Mouse (Mus musculus): Measurements from ENCODE around the gene Ntng1. TPM values are rescaled to one million over a fixed set of nuclear protein-coding genes. Genes with fewer than 3 reads are reported as not detected.
"Not testable (repeated sequence)": the region's sequence is repeated elsewhere in the genome, so short reads cannot be mapped to it uniquely, and the experiment has no call there.

Ntng1 gene
- total and polyA plus RNA-seq, 3 experiments: 0.06 to 0.07 TPM; not detected in 1

GRCm38 (mm10) chr3:109765608-109766007 is 378.2 kb downstream of the Ntng1 start:
- intact Hi-C loops (cut with DNase I): no loop called here
- H3K27ac ChIP-seq: no peak overlapping the region

DNA sequence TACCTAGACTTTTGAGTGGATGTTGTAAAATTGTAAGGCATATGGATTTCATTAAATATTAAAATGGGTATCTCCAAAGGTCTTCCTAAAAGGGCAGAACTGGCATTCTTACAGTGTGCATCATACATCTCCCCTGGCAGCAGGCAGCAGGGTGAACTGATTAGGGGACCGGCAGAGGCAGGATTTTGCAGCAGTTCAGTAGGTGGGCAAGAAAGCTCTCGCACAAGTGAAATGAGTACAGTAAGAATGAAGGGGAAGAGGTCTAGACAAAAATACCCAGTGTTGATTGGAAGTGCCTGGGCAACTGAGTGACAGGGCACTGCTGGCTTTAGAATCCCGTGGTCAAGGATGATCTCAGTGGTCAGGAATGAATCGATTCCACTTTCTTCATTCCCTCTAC is 378.7 kb downstream of the Ntng1 start:
- no peak for DNase-seq
- no peak for TF ChIP-seq CTCF (IDR thresholded peaks at IDR 0.05)
- no peak for TF ChIP-seq EP300 (IDR thresholded peaks at IDR 0.05; ENCODE audit: insufficient read depth, low read depth, low read length)
- TF ChIP-seq POLR2A (IDR thresholded peaks at IDR 0.05; ENCODE audit: insufficient read depth, low read depth, low read length): no peak
- H3K4me1 ChIP-seq (ENCODE audit: control insufficient read depth, insufficient read depth, low read length): no peaks in the 10 kb centered on the region
- no peak overlapping the region for H3K9ac ChIP-seq (ENCODE audit: low read depth, low read length)
- no peaks in the 10 kb centered on the region for H3K36me3 ChIP-seq (ENCODE audit: control insufficient read depth, insufficient read depth, low read length)
- 33% methylated on average over 4 of the region's 4 CpGs for WGBS
- no peaks in the 10 kb centered on the region for H3K27me3 ChIP-seq (ENCODE audit: control insufficient read depth, insufficient read depth, low read length)
- no peak overlapping the region for H3K27ac ChIP-seq
- no peaks in the 10 kb centered on the region for H3K79me2 ChIP-seq (replicated peaks; ENCODE audit: control insufficient read depth, insufficient read depth, low read length)
- intact Hi-C loops (cut with DNase I): no loop called here
- no peak overlapping the region for H3K4me3 ChIP-seq

More at GRCm38 (mm10) chr3:109765608-109766007, 378.2 kb downstream of the Ntng1 start:
- Histone ChIP-seq H3K4me3 (no peak overlapping the region), H3K4me1 (ENCODE audit: control insufficient read depth, insufficient read depth, low read length) (no peaks in the 10 kb centered on the region), H3K9ac (ENCODE audit: low read depth, low read length) (no peak overlapping the region), H3K27me3 (ENCODE audit: control insufficient read depth, insufficient read depth, low read length) (no peaks in the 10 kb centered on the region), H3K36me3 (ENCODE audit: control insufficient read depth, insufficient read depth, low read length) (no peaks in the 10 kb centered on the region), H3K79me2 (replicated peaks; ENCODE audit: control insufficient read depth, insufficient read depth, low read length) (no peaks in the 10 kb centered on the region)
- DNase-seq: no peak
- TF ChIP-seq EP300 (IDR thresholded peaks at IDR 0.05; ENCODE audit: insufficient read depth, low read depth, low read length) (no peak), CTCF (IDR thresholded peaks at IDR 0.05) (no peak), POLR2A (IDR thresholded peaks at IDR 0.05; ENCODE audit: insufficient read depth, low read depth, low read length) (no peak)
- WGBS: 54% methylated on average over 2 of the region's 2 CpGs

- no peak overlapping the region for H3K27ac ChIP-seq
- no peak overlapping the region for H3K9ac ChIP-seq (ENCODE audit: low read depth, low read length)
- DNase-seq: no peak
- H3K4me1 ChIP-seq (ENCODE audit: control insufficient read depth, insufficient read depth, low read length): no peaks in the 10 kb centered on the region
- 95% methylated on average over 2 of the region's 2 CpGs for WGBS
- intact Hi-C loops (cut with DNase I): no loop called here
- H3K36me3 ChIP-seq (ENCODE audit: control insufficient read depth, insufficient read depth, low read length): no peaks in the 10 kb centered on the region
- TF ChIP-seq CTCF (IDR thresholded peaks at IDR 0.05) (no peak), POLR2A (IDR thresholded peaks at IDR 0.05; ENCODE audit: insufficient read depth, low read depth, low read length) (no peak), EP300 (IDR thresholded peaks at IDR 0.05; ENCODE audit: insufficient read depth, low read depth, low read length) (no peak)
- H3K27me3 ChIP-seq (ENCODE audit: control insufficient read depth, insufficient read depth, low read length): no peaks in the 10 kb centered on the region
- no peaks in the 10 kb centered on the region for H3K79me2 ChIP-seq (replicated peaks; ENCODE audit: control insufficient read depth, insufficient read depth, low read length)
- no peak overlapping the region for H3K4me3 ChIP-seq
These were observed 387.4 kb downstream of the Ntng1 start for GRCm38 (mm10) chr3:109756426-109756825.

- H3K9ac ChIP-seq (ENCODE audit: low read depth, low read length); H3K4me1 ChIP-seq (ENCODE audit: control insufficient read depth, insufficient read depth, low read length); DNase-seq; H3K79me2 ChIP-seq (replicated peaks; ENCODE audit: control insufficient read depth, insufficient read depth, low read length); H3K27me3 ChIP-seq (ENCODE audit: control insufficient read depth, insufficient read depth, low read length); H3K4me3 ChIP-seq; H3K27ac ChIP-seq; intact Hi-C loops (cut with DNase I); H3K36me3 ChIP-seq (ENCODE audit: control insufficient read depth, insufficient read depth, low read length): not testable (repeated sequence)
- 45% methylated on average over 3 of the region's 3 CpGs for WGBS
These were observed 396.2 kb downstream of the Ntng1 start for GRCm38 (mm10) chr3:109747593-109747992.

GRCm38 (mm10) chr3:109740466-109741102 is 403.2 kb downstream of the Ntng1 start:
- Histone ChIP-seq H3K36me3 (ENCODE audit: control insufficient read depth, insufficient read depth, low read length) (no peaks in the 10 kb centered on the region), H3K27me3 (ENCODE audit: control insufficient read depth, insufficient read depth, low read length) (no peaks in the 10 kb centered on the region), H3K4me3 (no peak overlapping the region), H3K79me2 (replicated peaks; ENCODE audit: control insufficient read depth, insufficient read depth, low read length) (no peaks in the 10 kb centered on the region), H3K27ac (no peak overlapping the region), H3K4me1 (ENCODE audit: control insufficient read depth, insufficient read depth, low read length) (no peaks in the 10 kb centered on the region), H3K9ac (ENCODE audit: low read depth, low read length) (no peak overlapping the region)
- TF ChIP-seq CTCF (IDR thresholded peaks at IDR 0.05): no peak
- no peak for TF ChIP-seq POLR2A (IDR thresholded peaks at IDR 0.05; ENCODE audit: insufficient read depth, low read depth, low read length)
- no peak for TF ChIP-seq EP300 (IDR thresholded peaks at IDR 0.05; ENCODE audit: insufficient read depth, low read depth, low read length)
- DNase-seq: no peak
- 42% methylated on average over 2 of the region's 2 CpGs for WGBS
- intact Hi-C loops (cut with DNase I): no loop called here

DNA sequence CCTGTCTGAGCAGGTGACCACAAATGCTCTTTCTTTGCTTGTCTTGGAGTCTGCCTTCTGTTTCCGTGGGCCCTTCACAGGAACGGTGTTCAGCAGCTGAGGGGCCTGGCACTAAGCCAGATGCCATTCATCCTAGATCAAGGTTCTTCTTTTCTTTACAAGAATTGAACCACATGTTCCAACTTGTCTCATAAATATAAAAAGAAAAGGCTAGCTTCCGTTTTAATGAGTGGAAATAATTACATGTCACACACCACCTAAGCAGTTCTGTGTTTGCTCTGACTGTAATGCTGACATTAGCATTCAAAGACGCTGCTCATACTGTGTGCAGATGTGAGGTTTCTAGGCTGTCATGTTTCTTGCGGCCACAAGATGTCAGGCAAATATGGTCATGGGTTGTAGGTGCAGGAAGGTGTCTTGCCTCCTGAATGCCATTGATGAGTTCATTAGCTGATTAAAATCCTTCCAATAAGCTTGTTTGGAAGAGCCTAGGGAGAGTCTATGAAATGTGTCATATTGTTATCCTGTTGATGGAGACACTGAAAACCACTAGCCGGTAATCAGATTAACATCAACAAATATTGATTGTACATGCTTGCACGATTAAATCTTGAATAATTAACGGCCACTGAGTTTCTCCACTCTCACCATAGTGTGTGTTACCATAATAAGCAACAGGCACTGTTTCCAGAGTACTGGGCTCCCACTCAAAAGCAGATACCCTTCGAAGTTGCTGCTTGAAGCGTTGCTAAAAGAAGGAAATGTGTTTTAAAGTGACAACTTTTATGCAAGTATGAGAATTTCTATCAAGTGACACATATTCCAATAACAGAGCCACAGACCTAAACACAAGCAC is 411.3 kb downstream of the Ntng1 start:
- intact Hi-C loops (cut with DNase I): no loop called here
- no peak overlapping the region for H3K27ac ChIP-seq
- DNase-seq: no peak
- no peak for TF ChIP-seq POLR2A (IDR thresholded peaks at IDR 0.05; ENCODE audit: insufficient read depth, low read depth, low read length)
- peak; percentile 66 for TF ChIP-seq CTCF (IDR thresholded peaks at IDR 0.05)
- TF ChIP-seq EP300 (IDR thresholded peaks at IDR 0.05; ENCODE audit: insufficient read depth, low read depth, low read length): no peak
- WGBS: 43% methylated on average over 10 of the region's 10 CpGs
- no peaks in the 10 kb centered on the region for H3K36me3 ChIP-seq (ENCODE audit: control insufficient read depth, insufficient read depth, low read length)
- H3K79me2 ChIP-seq (replicated peaks; ENCODE audit: control insufficient read depth, insufficient read depth, low read length): no peaks in the 10 kb centered on the region
- H3K4me1 ChIP-seq (ENCODE audit: control insufficient read depth, insufficient read depth, low read length): no peaks in the 10 kb centered on the region
- no peak overlapping the region for H3K4me3 ChIP-seq
- H3K9ac ChIP-seq (ENCODE audit: low read depth, low read length): no peak overlapping the region
- no peaks in the 10 kb centered on the region; the same call in 1 of the 2 replicates for H3K27me3 ChIP-seq (ENCODE audit: control insufficient read depth, insufficient read depth, low read length)

All from heart, adult 2 months (tissue).